Mouse (Mus musculus): Measurements from ENCODE around the gene Nt5c3b. TPM values are rescaled to one million over a fixed set of nuclear protein-coding genes. Genes with fewer than 3 reads are reported as not detected.

Gene Nt5c3b
- total and polyA plus RNA-seq, 3 experiments, result 54.2 to 63.5 (median 54.4) TPM

- Histone ChIP-seq H3K4me3 (replicated peaks in 1 of 3; ENCODE audit: low read depth in 2 of 3, low read length in 2 of 3, poor library complexity in 1 of 3) (no peak overlapping the region), H3K9me3 (replicated peaks; ENCODE audit: low read length) (no peaks in the 10 kb centered on the region), H3K9ac (ENCODE audit: insufficient read depth, low read depth) (no peak overlapping the region), H3K27me3 (replicated peaks) (peaks cover 46% of the 10 kb centered on the region), H3K36me3 (replicated peaks in 1 of 2; ENCODE audit: control insufficient read depth in 1 of 2, insufficient read depth in 1 of 2, low read length in 1 of 2) (no peaks in the 10 kb centered on the region), H3K27ac (ENCODE audit: insufficient read depth, low read depth) (no peak overlapping the region), H3K4me1 (ENCODE audit: control insufficient read depth in 1 of 2, insufficient read depth in 2 of 2) (no peaks in the 10 kb centered on the region), H3K4me2 (ENCODE audit: insufficient read depth, low read depth, poor library complexity, severe bottlenecking) (no peak overlapping the region), H3K79me2 (replicated peaks; ENCODE audit: control insufficient read depth, extremely low read depth, insufficient read depth, poor library complexity, severe bottlenecking) (no peaks in the 10 kb centered on the region)
- TF ChIP-seq RCOR1 (conservative IDR thresholded peaks at IDR 0.05; ENCODE audit: low read depth, low read length) (no peak), POLR2A (IDR thresholded peaks at IDR 0.05; ENCODE audit: low read depth, low read length) (no peak), JUND (conservative IDR thresholded peaks at IDR 0.05; ENCODE audit: low read depth, low read length) (no peak), POLR2AphosphoS2 (IDR thresholded peaks at IDR 0.05; ENCODE audit: low read depth, low read length) (no peak), ZKSCAN1 (IDR thresholded peaks at IDR 0.05; ENCODE audit: borderline replicate concordance, low read depth, low read length) (no peak), MYC (IDR thresholded peaks at IDR 0.05; ENCODE audit: low read depth, low read length) (no peak), ZMIZ1 (IDR thresholded peaks at IDR 0.05; ENCODE audit: low read depth, low read length) (no peak)
- dilution Hi-C loops (cut with MboI; ENCODE audit: extremely low pct_ligation_motif_present, extremely low pct_unique_long_range_greater_than_20kb, low sequenced_read_pairs), result no loop called here
- in situ Hi-C loops (cut with MboI; ENCODE audit: low pct_ligation_motif_present, low pct_unique_long_range_greater_than_20kb, low sequenced_read_pairs), result no loop called here
- no peak for DNase-seq (ENCODE audit: extremely low read depth)
Observed at GRCm38 (mm10) chr11:100413541-100413940, 28.1 kb downstream of the Nt5c3b start.

GRCm38 (mm10) chr11:100411736-100412135 lies 29.9 kb downstream of the Nt5c3b start:
- Histone ChIP-seq H3K4me3 (replicated peaks in 1 of 3; ENCODE audit: low read depth in 2 of 3, low read length in 2 of 3, poor library complexity in 1 of 3) (no peak overlapping the region), H3K79me2 (replicated peaks; ENCODE audit: control insufficient read depth, extremely low read depth, insufficient read depth, poor library complexity, severe bottlenecking) (no peaks in the 10 kb centered on the region), H3K9me3 (replicated peaks; ENCODE audit: low read length) (no peaks in the 10 kb centered on the region), H3K4me1 (ENCODE audit: control insufficient read depth in 1 of 2, insufficient read depth in 2 of 2) (peaks cover 0 to 6% of the 10 kb centered on the region in 2 experiments; a peak in 1 of 4 replicates), H3K9ac (ENCODE audit: insufficient read depth, low read depth) (no peak overlapping the region), H3K4me2 (ENCODE audit: insufficient read depth, low read depth, poor library complexity, severe bottlenecking) (no peak overlapping the region), H3K27ac (ENCODE audit: insufficient read depth, low read depth) (no peak overlapping the region), H3K27me3 (replicated peaks) (peaks cover 50% of the 10 kb centered on the region), H3K36me3 (replicated peaks in 1 of 2; ENCODE audit: control insufficient read depth in 1 of 2, insufficient read depth in 1 of 2, low read length in 1 of 2) (no peaks in the 10 kb centered on the region)
- TF ChIP-seq ZC3H11A (IDR thresholded peaks at IDR 0.05; ENCODE audit: low read depth, low read length) (no peak), HCFC1 (IDR thresholded peaks at IDR 0.05; ENCODE audit: low read depth, low read length) (no peak), GABPA (IDR thresholded peaks at IDR 0.05; ENCODE audit: insufficient replicate concordance, low read depth, low read length) (no peak), MYC (IDR thresholded peaks at IDR 0.05; ENCODE audit: low read depth, low read length) (no peak), ETS1 (conservative IDR thresholded peaks at IDR 0.05; ENCODE audit: low read depth, low read length) (no peak)
- DNase-seq (ENCODE audit: extremely low read depth), result no peak
- in situ Hi-C loops (cut with MboI; ENCODE audit: low pct_ligation_motif_present, low pct_unique_long_range_greater_than_20kb, low sequenced_read_pairs), result no loop called here
- dilution Hi-C loops (cut with MboI; ENCODE audit: extremely low pct_ligation_motif_present, extremely low pct_unique_long_range_greater_than_20kb, low sequenced_read_pairs), result no loop called here

- H3K79me2 ChIP-seq (replicated peaks; ENCODE audit: control insufficient read depth, extremely low read depth, insufficient read depth, poor library complexity, severe bottlenecking), result no peaks in the 10 kb centered on the region
- no peak overlapping the region for H3K4me2 ChIP-seq (ENCODE audit: insufficient read depth, low read depth, poor library complexity, severe bottlenecking)
- in situ Hi-C loops (cut with MboI; ENCODE audit: low pct_ligation_motif_present, low pct_unique_long_range_greater_than_20kb, low sequenced_read_pairs) (loop anchor here (5.0 kb wide), 1 partner anchor 47 kb away; no protein-coding TSS in a partner anchor), dilution Hi-C loops (cut with MboI; ENCODE audit: extremely low pct_ligation_motif_present, extremely low pct_unique_long_range_greater_than_20kb, low sequenced_read_pairs) (no loop called here)
- peaks cover 50% of the 10 kb centered on the region for H3K27me3 ChIP-seq (replicated peaks)
- H3K27ac ChIP-seq (ENCODE audit: insufficient read depth, low read depth), result no peak overlapping the region
- peaks cover 0 to 6% of the 10 kb centered on the region in 2 experiments; a peak in 1 of 4 replicates for H3K4me1 ChIP-seq (ENCODE audit: control insufficient read depth in 1 of 2, insufficient read depth in 2 of 2)
- H3K36me3 ChIP-seq (replicated peaks in 1 of 2; ENCODE audit: control insufficient read depth in 1 of 2, insufficient read depth in 1 of 2, low read length in 1 of 2), result no peaks in the 10 kb centered on the region
- no peak for DNase-seq (ENCODE audit: extremely low read depth)
- no peak for TF ChIP-seq PAX5 (IDR thresholded peaks at IDR 0.05; ENCODE audit: low read length)
- TF ChIP-seq MYC (IDR thresholded peaks at IDR 0.05; ENCODE audit: low read depth, low read length), result no peak
- TF ChIP-seq RAD21 (IDR thresholded peaks at IDR 0.05; ENCODE audit: low read depth, low read length), result no peak
- no peak for TF ChIP-seq MAFK (IDR thresholded peaks at IDR 0.05; ENCODE audit: insufficient replicate concordance, low read length)
- TF ChIP-seq CTCF (conservative IDR thresholded peaks at IDR 0.05 in 1 of 2, IDR thresholded peaks at IDR 0.05 in 1 of 2; ENCODE audit: low read depth in 2 of 2, low read length in 2 of 2), result no peak
- H3K4me3 ChIP-seq (replicated peaks in 1 of 3; ENCODE audit: low read depth in 2 of 3, low read length in 2 of 3, poor library complexity in 1 of 3), result no peak overlapping the region
- no peaks in the 10 kb centered on the region for H3K9me3 ChIP-seq (replicated peaks; ENCODE audit: low read length)
- H3K9ac ChIP-seq (ENCODE audit: insufficient read depth, low read depth), result no peak overlapping the region
Observed at GRCm38 (mm10) chr11:100409686-100410085, 31.9 kb downstream of the Nt5c3b start.
